Mouse (Mus musculus): ENCODE data around the gene Adamts17.

DNA sequence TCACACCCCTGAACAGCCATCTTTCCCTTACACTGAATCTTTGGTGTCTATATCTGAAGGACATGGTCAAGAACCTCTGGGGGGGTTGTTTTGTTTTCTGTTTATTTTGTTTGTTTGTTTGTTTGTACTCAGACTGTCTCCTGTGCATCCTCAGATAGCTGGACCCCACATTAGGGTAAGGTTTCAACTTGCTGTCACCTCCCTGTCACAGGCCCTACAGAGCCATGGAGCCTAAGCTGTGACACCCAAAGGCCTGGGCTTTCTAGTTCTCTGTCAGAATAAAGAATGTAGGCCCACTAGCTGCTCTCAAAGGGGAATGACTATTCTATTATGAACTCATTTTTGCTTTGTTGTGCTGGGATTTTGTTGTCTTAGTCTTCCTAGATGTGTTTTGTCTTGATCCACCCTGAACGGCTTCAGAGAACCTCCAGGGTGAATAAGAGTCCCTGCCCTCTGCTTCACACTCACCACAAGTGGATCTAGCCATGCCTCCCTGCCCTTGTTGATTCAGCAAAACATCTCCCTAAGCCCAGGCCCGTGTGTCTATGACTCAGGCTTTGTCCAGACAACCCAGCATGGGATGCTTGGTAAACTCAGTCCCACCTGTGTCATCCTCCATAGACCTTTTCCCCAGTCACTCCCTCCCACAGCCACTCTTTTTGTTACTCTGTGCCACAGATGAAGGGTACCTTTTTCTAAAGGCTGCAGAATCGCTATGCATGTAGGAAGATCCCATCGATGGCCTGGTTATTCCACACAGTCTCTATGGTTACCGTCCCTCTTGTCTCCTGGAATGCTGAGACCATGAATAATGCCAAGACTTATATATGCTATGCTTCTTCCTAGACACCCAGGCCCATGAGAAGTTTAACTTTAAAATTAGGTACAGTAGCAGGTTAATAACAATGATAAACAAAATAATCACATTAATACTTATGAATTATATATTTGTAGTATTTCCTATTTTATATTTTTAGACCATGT is 197.3 kb downstream of the Adamts17 start:
- no peak for TF ChIP-seq POLR2A (IDR thresholded peaks at IDR 0.05; ENCODE audit: insufficient read depth, low read length)
- no peak for TF ChIP-seq CTCF (IDR thresholded peaks at IDR 0.05; ENCODE audit: low read depth, low read length)
- no peak for TF ChIP-seq EP300 (IDR thresholded peaks at IDR 0.05; ENCODE audit: insufficient read depth, low read depth, low read length)

Measured in ES-Bruce4 (cell line).